ENCODE assay signal across 8 mouse cellular contexts in the genomic region with DNA sequence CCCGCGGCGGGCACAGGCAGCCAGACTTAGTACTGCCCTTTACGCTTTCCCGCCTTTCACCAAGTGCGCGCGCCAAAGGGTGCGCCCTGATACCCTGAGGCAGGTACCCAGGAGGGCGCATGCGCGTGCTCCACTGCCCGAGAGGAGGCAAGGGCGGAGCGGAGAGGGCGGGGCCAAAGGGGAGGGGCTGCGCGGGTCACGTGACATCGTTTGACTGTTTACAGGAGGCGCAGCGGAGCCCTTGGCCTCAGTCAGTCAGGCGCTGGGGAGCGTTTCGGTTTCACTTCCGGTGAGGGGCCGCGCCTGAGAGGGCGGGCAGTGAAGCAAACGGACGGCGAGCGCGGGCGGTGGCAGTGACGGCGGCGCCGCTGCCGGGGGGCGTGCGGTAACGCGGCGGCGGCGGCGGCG. TPM values are rescaled to one million over a fixed set of nuclear protein-coding genes. Genes with fewer than 3 reads are reported as not detected.
DNase-seq lines count a peak whose midpoint lies in the region; ATAC-seq and TF ChIP-seq lines count a peak whose summit lies in the region.

A gene (plus strand): TSS at position 209 of the 408 bp plus-strand sequence.

- TF ChIP-seq POLR2A in testis, adult 2 months (IDR thresholded peaks at IDR 0.05; ENCODE audit: control insufficient read depth, low read depth, low read length): peak; percentile 87

- no peaks in the 10 kb centered on the region for H3K9me3 ChIP-seq in E14TG2a.4 (ENCODE audit: low read length)
- H3K9me3 ChIP-seq in forebrain, embryonic 12.5 days: no peaks in the 10 kb centered on the region
- no peaks in the 10 kb centered on the region for H3K9me3 ChIP-seq in heart, postnatal 0 days (replicated peaks; ENCODE audit: control insufficient read depth, low read length)
- H3K9me3 ChIP-seq in liver, embryonic 16.5 days (replicated peaks; ENCODE audit: control insufficient read depth, low read length): no peaks in the 10 kb centered on the region
- H3K9me3 ChIP-seq in neural tube, embryonic 13.5 days: no peaks in the 10 kb centered on the region

- TF ChIP-seq EP300 in heart, postnatal 0 days (IDR thresholded peaks at IDR 0.05; ENCODE audit: low read depth): no peak

- TF ChIP-seq CTCF in E14TG2a.4 (conservative IDR thresholded peaks at IDR 0.05; ENCODE audit: low read length): no peak
- no peak for TF ChIP-seq CTCF in heart, postnatal 0 days (IDR thresholded peaks at IDR 0.05; ENCODE audit: low read depth)
- TF ChIP-seq CTCF in testis, adult 2 months (IDR thresholded peaks at IDR 0.05; ENCODE audit: control insufficient read depth, insufficient read depth, insufficient replicate concordance, low read depth, low read length): no peak

- peak within 1 kb of the TSS; percentile 80 for H3K9ac ChIP-seq in forebrain, embryonic 12.5 days
- H3K9ac ChIP-seq in heart, postnatal 0 days (replicated peaks; ENCODE audit: low read depth, low read length): peak within 1 kb of the TSS; percentile 84
- peak within 1 kb of the TSS; percentile 83 for H3K9ac ChIP-seq in liver, embryonic 16.5 days (ENCODE audit: low read depth, low read length)
- H3K9ac ChIP-seq in neural tube, embryonic 13.5 days: peak within 1 kb of the TSS; percentile 83

- no peaks in the 10 kb centered on the region for H3K36me3 ChIP-seq in E14TG2a.4 (ENCODE audit: insufficient read depth, low read length)
- H3K36me3 ChIP-seq in forebrain, embryonic 12.5 days (replicated peaks): no peaks in the 10 kb centered on the region
- no peaks in the 10 kb centered on the region for H3K36me3 ChIP-seq in heart, postnatal 0 days (replicated peaks; ENCODE audit: control insufficient read depth, insufficient read depth, low read length)
- no peaks in the 10 kb centered on the region for H3K36me3 ChIP-seq in liver, embryonic 16.5 days (ENCODE audit: control insufficient read depth, insufficient read depth)
- H3K36me3 ChIP-seq in neural tube, embryonic 13.5 days: no peaks in the 10 kb centered on the region
- H3K36me3 ChIP-seq in testis, adult 2 months (ENCODE audit: control insufficient read depth, insufficient read depth, low read length): no peaks in the 10 kb centered on the region

- DNase-seq in c-Kit-positive CD71-positive TER-119-positive erythroid progenitor cells, embryonic 14.5 days (ENCODE audit: low spot score): peak; percentile 91
- peak; percentile 89 for DNase-seq in heart, postnatal 0 days (ENCODE audit: low spot score)
- peak; percentile 98 for DNase-seq in kidney, postnatal 4 days

- peak within 1 kb of the TSS; percentile 47 for H3K4me2 ChIP-seq in forebrain, embryonic 12.5 days
- peak within 1 kb of the TSS; percentile 66 for H3K4me2 ChIP-seq in heart, postnatal 0 days (ENCODE audit: low read depth, low read length)
- H3K4me2 ChIP-seq in liver, embryonic 16.5 days (ENCODE audit: low read depth, low read length): peak within 1 kb of the TSS; percentile 72
- peak within 1 kb of the TSS; percentile 57 for H3K4me2 ChIP-seq in neural tube, embryonic 13.5 days

- H3K4me3 ChIP-seq in E14TG2a.4 (replicated peaks; ENCODE audit: low read length): peak within 1 kb of the TSS; percentile 89
- peak within 1 kb of the TSS; percentile 65 for H3K4me3 ChIP-seq in forebrain, embryonic 12.5 days (replicated peaks)
- peak within 1 kb of the TSS; percentile 86 for H3K4me3 ChIP-seq in heart, postnatal 0 days (ENCODE audit: low read depth, low read length)
- H3K4me3 ChIP-seq in liver, embryonic 16.5 days (ENCODE audit: low read depth, low read length): peak within 1 kb of the TSS; percentile 79
- H3K4me3 ChIP-seq in neural tube, embryonic 13.5 days: peak within 1 kb of the TSS; percentile 67
- H3K4me3 ChIP-seq in testis, adult 2 months (ENCODE audit: control insufficient read depth, low read depth, low read length): peak within 1 kb of the TSS; percentile 85

- peak within 1 kb of the TSS; percentile 92 for H3K27ac ChIP-seq in forebrain, embryonic 12.5 days
- H3K27ac ChIP-seq in heart, postnatal 0 days (ENCODE audit: low read depth): peak within 1 kb of the TSS; percentile 94
- peak within 1 kb of the TSS; percentile 93 for H3K27ac ChIP-seq in liver, embryonic 16.5 days (ENCODE audit: low read length)
- peak within 1 kb of the TSS; percentile 95 for H3K27ac ChIP-seq in neural tube, embryonic 13.5 days (replicated peaks)
- H3K27ac ChIP-seq in testis, adult 2 months (ENCODE audit: control insufficient read depth, insufficient read depth, low read depth, low read length): peak within 1 kb of the TSS; percentile 87

- H3K4me1 ChIP-seq in E14TG2a.4 (replicated peaks; ENCODE audit: low read depth, low read length): peaks cover 5% of the 10 kb centered on the region; the same call in 1 of the 2 replicates
- H3K4me1 ChIP-seq in forebrain, embryonic 12.5 days: no peaks in the 10 kb centered on the region; the same call in 1 of the 2 replicates
- no peaks in the 10 kb centered on the region for H3K4me1 ChIP-seq in heart, postnatal 0 days (ENCODE audit: control insufficient read depth, insufficient read depth)
- H3K4me1 ChIP-seq in liver, embryonic 16.5 days (ENCODE audit: control insufficient read depth, low read depth, low read length): no peaks in the 10 kb centered on the region
- peaks cover 3% of the 10 kb centered on the region; the same call in 1 of the 2 replicates for H3K4me1 ChIP-seq in neural tube, embryonic 13.5 days (replicated peaks)
- H3K4me1 ChIP-seq in testis, adult 2 months (ENCODE audit: control insufficient read depth, insufficient read depth, low read length): no peaks in the 10 kb centered on the region

- H3K27me3 ChIP-seq in E14TG2a.4 (ENCODE audit: insufficient read depth, low read length): no peaks in the 10 kb centered on the region
- H3K27me3 ChIP-seq in forebrain, embryonic 12.5 days: no peaks in the 10 kb centered on the region
- H3K27me3 ChIP-seq in heart, postnatal 0 days (ENCODE audit: control insufficient read depth, insufficient read depth, low read length): no peaks in the 10 kb centered on the region
- H3K27me3 ChIP-seq in liver, embryonic 16.5 days (ENCODE audit: control insufficient read depth, insufficient read depth, low read depth, low read length): no peaks in the 10 kb centered on the region
- no peaks in the 10 kb centered on the region for H3K27me3 ChIP-seq in neural tube, embryonic 13.5 days
- no peaks in the 10 kb centered on the region for H3K27me3 ChIP-seq in testis, adult 2 months (ENCODE audit: control insufficient read depth, insufficient read depth, low read length)

- WGBS in forebrain, embryonic 12.5 days: 12% methylated on average over 43 of the region's 49 CpGs
- WGBS in heart, postnatal 0 days: 9% methylated on average over 29 of the region's 49 CpGs
- WGBS in liver, embryonic 16.5 days (ENCODE audit: insufficient replicate concordance): 18% methylated on average over 39 of the region's 49 CpGs
- 11% methylated on average over 29 of the region's 49 CpGs for WGBS in neural tube, embryonic 13.5 days

- ATAC-seq in forebrain, embryonic 12.5 days (ENCODE audit: low FRiP score): peak; percentile 97
- ATAC-seq in heart, postnatal 0 days (ENCODE audit: insufficient read depth, low read depth): peak; percentile 97
- ATAC-seq in liver, embryonic 16.5 days (ENCODE audit: low read depth): peak; percentile 96
- ATAC-seq in neural tube, embryonic 13.5 days (ENCODE audit: low read depth): peak; percentile 99

RNA-seq across cellular contexts. Expression of the gene that starts here (rescaled TPM):
- 75.5 and 75.9 TPM in 2 replicates for polyA plus RNA-seq in forebrain, embryonic 12.5 days (2016; fragmentation: Nextera tagmentation; extraction: Ambion mirVana)
- total RNA-seq in heart, postnatal 0 days (2014; rRNA removed; ENCODE audit: low replicate concordance): 15.0 and 16.1 TPM in 2 replicates
- 18.3 and 20.9 TPM in 2 replicates for polyA plus RNA-seq in heart, postnatal 0 days (2015; fragmentation: Nextera tagmentation; extraction: Ambion mirVana)
- polyA plus RNA-seq in liver, embryonic 16.5 days (2015; fragmentation: Nextera tagmentation; extraction: Ambion mirVana): 24.0 and 24.4 TPM in 2 replicates
- polyA plus RNA-seq in neural tube, embryonic 13.5 days (2015; fragmentation: Nextera tagmentation; extraction: Ambion mirVana): 49.5 and 56.3 TPM in 2 replicates
- polyA plus RNA-seq in testis, adult 2 months (2012; rRNA removed): 3.8 and 5.1 TPM in 2 replicates

Comparison
In these comparisons a context has a peak if more than half of its experiments do, and no peak if none do; other contexts are left out.
1. Peak in every context shown above with its lines: DNase-seq, ATAC-seq, H3K4me3 ChIP-seq and H3K27ac ChIP-seq.